Mouse (Mus musculus) G1E (cell line): ENCODE data around the gene Mup14.
"Not testable (repeated sequence)": the region's sequence is repeated elsewhere in the genome, so short reads cannot be mapped to it uniquely, and the experiment has no call there.

Experiments used
- CTCF ChIP-seq: IDR thresholded peaks from 2 replicates; pipeline ENCODE4 v1.5.1; 2012; ENCODE audit warnings: low read depth, low read length, inconsistent platforms, mixed read lengths
- GATA1 ChIP-seq: IDR thresholded peaks from 2 replicates; pipeline ENCODE4 v1.6.1; 2012; ENCODE audit warnings: borderline replicate concordance, low read length, inconsistent platforms, mixed read lengths
- POLR2AphosphoS5 ChIP-seq: IDR thresholded peaks from 2 replicates; pipeline ENCODE4 v1.6.1; 2012; ENCODE audit warnings: low read depth, low read length, inconsistent platforms; ENCODE audit not compliant: insufficient replicate concordance

GRCm38 (mm10) chr4:61303900-61304299 lies at the start of gene Mup14:
- TF ChIP-seq CTCF, GATA1, POLR2AphosphoS5: not testable (repeated sequence)
